Mouse (Mus musculus) heart, postnatal 0 days (tissue): ENCODE measurements at regions not wholly inside any gene's neighbourhood (a gene's known extent, or its start where the extent isn't known, plus 50 kb on each side); places are given as distances from the start of the nearest gene placed in this dataset.

Experiments used
- CTCF ChIP-seq: IDR thresholded peaks from 2 replicates; pipeline ENCODE4 v1.5.1; 2016; ENCODE audit warnings: antibody characterized with exemption, control low read depth, low read depth
- EP300 ChIP-seq: IDR thresholded peaks from 2 replicates; pipeline ENCODE4 v1.6.1; 2016; ENCODE audit warnings: antibody characterized with exemption, low read depth

DNA sequence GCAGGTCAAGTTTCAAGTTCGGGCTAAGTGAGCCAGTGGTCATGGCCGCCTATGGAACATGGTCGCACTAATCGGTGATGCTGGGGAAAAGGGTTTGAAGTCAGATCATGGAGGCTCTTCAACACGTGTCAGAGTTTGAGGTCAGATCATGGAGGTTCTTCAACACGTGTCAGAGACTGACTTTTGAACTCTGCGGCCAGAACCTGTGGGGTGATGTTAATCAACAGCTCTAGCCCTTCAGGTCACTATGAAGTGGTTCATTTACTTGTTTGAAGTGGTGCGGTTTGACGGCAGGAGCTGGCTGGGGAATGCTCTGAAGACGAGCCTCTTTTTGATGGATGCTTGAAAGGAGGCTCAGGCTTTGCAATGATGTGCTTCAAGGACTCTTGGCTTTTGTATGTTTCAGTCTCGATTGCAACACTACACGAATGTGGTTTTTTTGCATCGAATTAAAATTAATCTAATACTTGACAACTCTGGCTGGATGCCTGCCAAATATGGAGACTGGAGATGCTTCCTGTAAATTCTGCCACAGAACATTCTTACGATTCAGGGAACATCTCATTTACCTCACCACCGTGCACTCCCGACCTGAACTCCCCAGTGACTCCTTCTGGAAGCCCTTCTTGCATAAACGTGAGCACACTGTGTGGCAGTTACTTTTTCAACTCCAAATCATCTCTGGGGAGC, 87.9 kb upstream of the 4930535I16Rik start:
- TF ChIP-seq CTCF: no peak
- TF ChIP-seq EP300: no peak
